Mouse (Mus musculus) midbrain, embryonic 10.5 days (tissue): ENCODE measurements at regions not wholly inside any gene's neighbourhood (a gene's known extent, or its start where the extent isn't known, plus 50 kb on each side); places are given as distances from the start of the nearest gene placed in this dataset.

Source experiments
- DNase-seq: peaks from one replicate; pipeline ENCODE4 v3.0.0-alpha.2; 2017; ENCODE audit warnings: low spot score
- H3K27ac ChIP-seq: fragments of 300-500 bp; sonication (generic); replicated peaks from 2 replicates; pipeline ENCODE4 v1.5.1; 2016; ENCODE audit warnings: mild to moderate bottlenecking
- H3K27me3 ChIP-seq: fragments of 300-500 bp; sonication (generic); 2 replicates; pipeline ENCODE4 v1.6.1; 2016; ENCODE audit warnings: low read depth, mild to moderate bottlenecking; ENCODE audit not compliant: poor library complexity, severe bottlenecking
- H3K36me3 ChIP-seq: fragments of 300-500 bp; sonication (generic); 2 replicates; pipeline ENCODE4 v1.6.1; 2016; ENCODE audit warnings: mild to moderate bottlenecking, moderate library complexity
- H3K4me1 ChIP-seq: fragments of 300-500 bp; sonication (generic); 2 replicates; pipeline ENCODE4 v1.6.1; 2016
- H3K4me3 ChIP-seq: fragments of 300-500 bp; sonication (generic); 2 replicates; pipeline ENCODE4 v1.5.1; 2016; ENCODE audit warnings: mild to moderate bottlenecking, moderate library complexity
- H3K9me3 ChIP-seq: fragments of 300-500 bp; sonication (generic); replicated peaks from 2 replicates; pipeline ENCODE4 v1.6.1; 2016; ENCODE audit warnings: mild to moderate bottlenecking
- WGBS: fragments of 180-500 bp; shearing (Covaris S2); methylation state at CpG from one replicate; pipeline ENCODE4 v1.1.7; 2016; 5-methylcytosine and 5-hydroxymethylcytosine counted together

DNA sequence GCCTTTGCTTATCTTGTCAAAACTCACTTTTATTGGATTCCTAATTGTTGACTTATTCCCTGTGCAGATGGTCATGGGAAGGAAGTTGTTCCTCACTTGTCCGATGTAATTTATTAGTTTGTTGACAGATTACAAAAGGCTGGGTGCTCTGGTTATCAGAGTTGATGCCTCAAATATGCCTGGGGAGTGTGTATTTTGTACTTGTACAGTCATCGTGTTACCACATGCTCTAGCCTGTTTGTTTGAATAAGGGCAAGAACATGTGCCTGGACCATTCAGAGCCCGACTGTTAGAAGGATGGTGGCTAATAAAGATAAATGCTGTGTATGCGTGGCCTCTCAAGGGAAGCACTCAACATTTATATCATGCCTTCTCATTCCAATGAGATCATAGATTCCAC, 288.0 kb downstream of the Trim52 start:
- Histone ChIP-seq H3K27me3 (no peaks in the 10 kb centered on the region), H3K9me3 (no peaks in the 10 kb centered on the region), H3K36me3 (no peaks in the 10 kb centered on the region), H3K4me1 (no peaks in the 10 kb centered on the region), H3K4me3 (no peak overlapping the region), H3K27ac (no peak overlapping the region)
- DNase-seq = no peak
- 86% methylated on average over 4 of the region's 4 CpGs for WGBS

- Histone ChIP-seq H3K4me3 (no peak overlapping the region), H3K9me3 (no peaks in the 10 kb centered on the region), H3K4me1 (no peaks in the 10 kb centered on the region), H3K36me3 (no peaks in the 10 kb centered on the region), H3K27me3 (no peaks in the 10 kb centered on the region), H3K27ac (no peak overlapping the region)
- DNase-seq = no peak
- 92% methylated on average over 2 of the region's 2 CpGs for WGBS
Measured at GRCm38 (mm10) chr14:106412917-106413558, 307.0 kb downstream of the Trim52 start.

DNA sequence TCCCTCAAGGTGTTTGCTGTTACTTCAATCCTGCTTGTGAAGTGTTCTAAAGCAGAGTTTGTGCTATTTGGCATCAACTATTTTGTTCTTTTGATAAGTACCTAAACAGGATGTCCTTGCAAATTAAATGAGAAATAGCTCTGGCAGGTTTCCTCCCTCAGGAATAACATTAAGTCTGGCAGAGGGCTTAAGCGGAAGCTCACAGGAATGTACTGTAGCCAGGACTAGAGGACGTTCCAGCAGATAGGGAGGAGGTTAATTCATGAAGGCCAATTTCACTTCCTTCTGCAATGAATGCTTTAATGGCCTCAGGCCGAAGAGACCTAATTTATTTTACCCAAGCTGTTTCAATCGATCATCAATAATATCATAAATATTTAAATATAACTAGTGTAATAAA, 318.7 kb downstream of the Trim52 start:
- no peaks in the 10 kb centered on the region for H3K27me3 ChIP-seq
- no peak for DNase-seq
- H3K4me3 ChIP-seq = no peak overlapping the region
- 73% methylated on average over 4 of the region's 4 CpGs for WGBS
- no peak overlapping the region for H3K27ac ChIP-seq
- H3K36me3 ChIP-seq = no peaks in the 10 kb centered on the region
- H3K9me3 ChIP-seq = no peaks in the 10 kb centered on the region
- no peaks in the 10 kb centered on the region for H3K4me1 ChIP-seq

DNA sequence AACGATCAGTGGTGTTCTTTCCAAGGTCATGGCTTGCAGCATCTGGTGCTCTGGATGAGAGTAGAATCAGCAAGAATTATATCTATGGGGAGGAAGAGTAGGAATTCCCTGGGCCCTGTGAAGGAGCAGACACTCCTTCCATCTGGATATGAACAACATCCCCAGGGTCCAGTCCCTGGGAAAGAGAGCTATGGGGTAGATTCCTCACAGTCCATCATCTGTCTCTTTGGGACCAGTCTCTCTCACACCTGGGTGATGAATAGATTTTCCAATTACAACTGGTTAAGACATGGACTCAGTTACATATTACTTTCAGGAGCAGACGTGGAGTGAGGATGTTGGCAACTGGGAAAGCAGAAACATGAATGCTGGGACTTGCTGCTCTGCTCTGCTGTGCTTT, 322.6 kb downstream of the Trim52 start:
- no peaks in the 10 kb centered on the region for H3K36me3 ChIP-seq
- H3K4me1 ChIP-seq = no peaks in the 10 kb centered on the region
- 85% methylated on average over 2 of the region's 2 CpGs for WGBS
- H3K27me3 ChIP-seq = no peaks in the 10 kb centered on the region
- no peak overlapping the region for H3K4me3 ChIP-seq
- no peaks in the 10 kb centered on the region for H3K9me3 ChIP-seq
- no peak overlapping the region for H3K27ac ChIP-seq
- DNase-seq = no peak

DNA sequence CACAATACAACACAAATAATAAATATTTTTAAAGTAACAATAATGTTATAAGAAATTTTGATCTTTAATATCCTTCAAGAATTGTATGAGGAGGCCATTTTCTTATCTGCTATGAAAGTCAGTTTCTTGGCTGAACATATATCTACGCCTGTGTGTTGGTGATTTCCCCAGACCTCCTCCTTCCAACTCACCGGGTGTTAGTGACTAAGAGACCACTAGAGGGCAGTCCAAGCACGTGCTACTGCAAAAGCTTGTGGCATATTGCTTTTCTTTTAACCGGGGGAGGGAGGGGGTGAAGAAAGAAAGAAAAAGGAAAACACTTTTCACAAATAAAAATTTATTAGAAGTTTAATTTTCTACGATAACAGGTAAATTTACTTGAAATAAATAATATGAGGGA, 333.3 kb downstream of the Trim52 start:
- Histone ChIP-seq H3K36me3 (no peaks in the 10 kb centered on the region), H3K9me3 (no peaks in the 10 kb centered on the region), H3K4me1 (no peaks in the 10 kb centered on the region), H3K27ac (no peak overlapping the region), H3K27me3 (no peaks in the 10 kb centered on the region), H3K4me3 (no peak overlapping the region)
- peak; percentile 34 for DNase-seq
- WGBS = 25% methylated on average over 5 of the region's 5 CpGs

DNA sequence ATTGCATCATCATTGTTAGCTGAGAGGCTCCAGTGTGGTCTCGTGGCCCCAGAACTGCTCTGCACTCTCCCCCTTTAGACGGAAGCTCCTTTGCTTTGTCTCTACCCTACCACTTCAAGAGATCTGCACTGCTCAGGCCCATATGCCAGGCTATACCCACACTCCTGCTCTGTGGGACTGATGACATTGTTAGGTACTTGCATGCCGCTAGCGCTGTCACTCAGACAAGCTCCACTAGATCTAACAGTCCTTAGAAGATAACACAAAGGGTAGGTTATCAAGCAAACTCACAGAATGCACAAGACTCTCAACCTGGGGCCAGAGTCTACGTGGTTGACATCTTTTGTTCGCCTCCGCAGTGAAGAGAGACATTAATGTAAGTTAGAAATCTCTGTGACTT, 383.1 kb downstream of the Trim52 start:
- Histone ChIP-seq H3K4me3 (no peak overlapping the region), H3K9me3 (no peaks in the 10 kb centered on the region), H3K4me1 (no peaks in the 10 kb centered on the region), H3K27me3 (no peaks in the 10 kb centered on the region), H3K27ac (no peak overlapping the region), H3K36me3 (no peaks in the 10 kb centered on the region)
- WGBS = 92% methylated on average over 7 of the region's 7 CpGs
- DNase-seq = no peak

DNA sequence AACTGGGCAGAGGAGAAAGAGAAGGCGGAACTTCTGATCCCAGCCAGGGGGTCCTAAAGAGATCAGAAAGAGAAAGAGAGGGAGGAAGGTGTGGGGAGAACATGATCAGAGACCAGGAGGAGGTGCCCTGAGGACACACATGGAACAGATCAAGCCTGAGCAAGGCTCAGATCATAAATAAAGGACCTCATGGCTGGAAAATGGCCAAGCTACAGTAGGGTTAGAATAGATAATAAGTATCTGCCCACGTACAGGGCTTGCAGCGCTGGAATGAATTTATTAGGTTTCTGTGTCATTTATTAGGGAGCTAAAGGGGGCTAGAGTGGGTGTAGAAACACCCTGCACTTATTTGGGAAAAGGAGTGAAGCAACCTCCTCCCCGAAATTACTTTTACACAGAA, 385.4 kb downstream of the Trim52 start:
- WGBS = 81% methylated on average over 4 of the region's 4 CpGs
- no peak for DNase-seq
- no peaks in the 10 kb centered on the region for H3K4me1 ChIP-seq

GRCm38 (mm10) chr14:106500344-106501135, 394.5 kb downstream of the Trim52 start:
- Histone ChIP-seq H3K9me3 (no peaks in the 10 kb centered on the region), H3K27ac (0 out of 2 replicates have a peak overlapping the region, but pooled peaks have one; percentile 9), H3K4me1 (no peaks in the 10 kb centered on the region), H3K4me3 (peak overlapping the region; percentile 21; the same call in 1 of the 2 replicates), H3K36me3 (no peaks in the 10 kb centered on the region), H3K27me3 (no peaks in the 10 kb centered on the region)
- DNase-seq = no peak
- WGBS = 42% methylated on average over 19 of the region's 19 CpGs

More for the DNA sequence above, 385.4 kb downstream of the Trim52 start:
- H3K36me3 ChIP-seq = no peaks in the 10 kb centered on the region
- H3K27ac ChIP-seq = no peak overlapping the region
- H3K27me3 ChIP-seq = no peaks in the 10 kb centered on the region
- H3K9me3 ChIP-seq = no peaks in the 10 kb centered on the region
- H3K4me3 ChIP-seq = no peak overlapping the region

- no peaks in the 10 kb centered on the region for H3K9me3 ChIP-seq
- no peak overlapping the region for H3K4me3 ChIP-seq
- WGBS = 79% methylated on average over 4 of the region's 4 CpGs
- no peak for DNase-seq
- H3K36me3 ChIP-seq = no peaks in the 10 kb centered on the region
- H3K4me1 ChIP-seq = no peaks in the 10 kb centered on the region
- no peaks in the 10 kb centered on the region for H3K27me3 ChIP-seq
- no peak overlapping the region for H3K27ac ChIP-seq
Measured at GRCm38 (mm10) chr14:106506921-106507320, 400.9 kb downstream of the Trim52 start.

DNA sequence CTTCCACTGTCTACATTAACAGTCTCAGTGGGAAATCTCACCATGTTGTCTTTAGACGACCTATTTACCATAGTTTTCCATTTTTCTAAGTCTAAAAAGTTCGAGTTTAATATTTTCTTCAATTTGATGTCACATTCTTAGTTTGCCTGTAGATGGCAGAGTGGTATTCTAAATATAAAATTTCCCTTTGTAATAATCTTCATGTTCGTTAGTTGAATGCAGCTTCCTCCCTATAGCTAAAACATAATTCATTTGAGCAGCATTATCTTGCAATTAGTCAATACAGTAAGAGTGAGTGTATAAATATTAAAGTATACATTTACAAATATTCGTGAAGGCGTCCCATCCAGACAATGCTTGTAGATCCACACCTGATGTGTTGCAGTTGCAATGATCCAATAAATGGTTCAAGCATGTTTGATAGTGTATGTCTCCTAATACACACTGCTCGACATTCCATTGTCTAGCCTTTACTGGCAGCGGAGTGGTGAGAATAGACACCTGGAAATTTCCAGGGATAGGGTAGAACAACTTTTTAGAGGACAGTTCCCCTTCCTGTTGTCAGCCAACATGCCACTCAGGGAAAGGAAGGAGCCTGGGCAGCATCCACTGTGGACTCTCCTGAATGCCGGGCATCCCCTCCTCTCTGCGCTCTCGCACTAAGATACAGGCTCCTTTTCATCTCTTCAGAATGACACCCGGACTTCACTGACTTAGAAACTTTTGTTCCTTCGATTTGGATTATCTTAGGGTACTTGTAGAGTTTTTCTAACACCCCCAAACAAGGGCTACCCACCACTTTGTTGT, 412.8 kb downstream of the Trim52 start:
- WGBS = 81% methylated on average over 12 of the region's 12 CpGs
- no peak for DNase-seq
- H3K9me3 ChIP-seq = no peaks in the 10 kb centered on the region
- no peaks in the 10 kb centered on the region for H3K4me1 ChIP-seq
- no peak overlapping the region for H3K27ac ChIP-seq
- H3K36me3 ChIP-seq = no peaks in the 10 kb centered on the region
- no peak overlapping the region for H3K4me3 ChIP-seq
- no peaks in the 10 kb centered on the region for H3K27me3 ChIP-seq

DNA sequence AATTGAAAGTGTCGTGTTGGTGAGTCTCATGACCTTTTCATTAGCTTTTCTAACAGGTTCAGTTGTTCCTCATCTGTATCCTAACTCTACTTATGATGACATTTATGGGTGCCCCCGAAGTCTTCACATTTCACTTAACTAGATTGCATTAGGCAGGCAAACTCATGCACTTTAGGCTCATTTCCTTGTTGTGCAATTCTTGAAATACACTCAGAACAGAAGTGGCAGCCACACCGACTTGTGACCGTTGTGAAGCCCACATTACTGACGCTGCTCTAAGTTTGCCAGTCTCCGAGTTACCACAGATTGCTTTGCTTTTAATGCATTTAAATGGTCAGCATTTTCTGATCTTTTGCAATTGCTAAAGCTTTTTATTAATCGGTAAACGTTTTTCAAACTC, 414.8 kb downstream of the Trim52 start:
- Histone ChIP-seq H3K4me3 (no peak overlapping the region), H3K27me3 (no peaks in the 10 kb centered on the region), H3K36me3 (no peaks in the 10 kb centered on the region), H3K27ac (no peak overlapping the region), H3K9me3 (no peaks in the 10 kb centered on the region), H3K4me1 (no peaks in the 10 kb centered on the region)
- DNase-seq = no peak
- WGBS = 90% methylated on average over 8 of the region's 8 CpGs

GRCm38 (mm10) chr14:106550150-106550549, 444.2 kb downstream of the Trim52 start:
- H3K27me3 ChIP-seq = no peaks in the 10 kb centered on the region
- 33% methylated on average over 1 of the region's 1 CpGs for WGBS
- no peak overlapping the region for H3K27ac ChIP-seq
- H3K4me1 ChIP-seq = no peaks in the 10 kb centered on the region
- no peak for DNase-seq
- H3K36me3 ChIP-seq = no peaks in the 10 kb centered on the region
- no peaks in the 10 kb centered on the region for H3K9me3 ChIP-seq
- no peak overlapping the region for H3K4me3 ChIP-seq

DNA sequence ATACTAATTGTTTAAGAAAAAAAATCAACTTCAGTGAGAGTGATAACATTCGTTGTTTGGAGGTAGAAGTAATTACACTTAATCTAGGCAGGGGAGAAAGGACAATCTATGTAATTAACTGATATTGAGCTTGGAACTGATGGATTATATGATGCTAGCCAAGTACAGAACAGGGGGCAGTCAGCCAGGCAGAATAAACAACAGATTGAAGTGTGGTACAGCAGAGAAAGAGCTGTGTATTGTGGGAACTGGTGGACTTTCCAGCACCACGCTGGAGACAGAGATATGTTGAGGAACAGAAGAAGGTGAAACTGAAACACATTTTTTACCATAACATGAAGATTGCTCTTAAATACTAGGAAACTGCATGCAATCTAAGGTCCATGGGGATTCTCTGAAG, 473.3 kb downstream of the Trim52 start:
- Histone ChIP-seq H3K27me3 (no peaks in the 10 kb centered on the region), H3K4me3 (no peak overlapping the region), H3K27ac (no peak overlapping the region), H3K4me1 (no peaks in the 10 kb centered on the region), H3K9me3 (no peaks in the 10 kb centered on the region), H3K36me3 (no peaks in the 10 kb centered on the region)
- WGBS = 83% methylated on average over 2 of the region's 2 CpGs
- DNase-seq = no peak
